In genomic region chr4:154449343-154449742, GRCm38 (mm10) we compare ENCODE assay signal across 8 mouse cellular contexts.
DNase-seq lines count a peak whose midpoint lies in the region; ATAC-seq and TF ChIP-seq lines count a peak whose summit lies in the region.

No protein-coding gene starts in this region.

- no peak overlapping the region for H3K9ac ChIP-seq in embryonic facial prominence, embryonic 11.5 days (replicated peaks; ENCODE audit: low read length)

- peak; percentile 47 for DNase-seq in ovary, postnatal 36 days (ENCODE audit: low spot score)
- DNase-seq in ovary, postnatal 10 days (ENCODE audit: low spot score): no peak
- peak; percentile 68 for DNase-seq in embryonic facial prominence, embryonic 11.5 days (ENCODE audit: low spot score)
- peak; percentile 34 to 57 for DNase-seq in heart, postnatal 36 days
- peak in 1 of 2 experiments; percentile 45 for DNase-seq in layer of hippocampus, adult 2 months (ENCODE audit: low spot score in 2 of 2)
- peak; percentile 58 for DNase-seq in lung, postnatal 10 days
- peak; percentile 9 for DNase-seq in skeletal muscle tissue, adult 2 months (ENCODE audit: low read depth, low spot score)

- no peaks in the 10 kb centered on the region for H3K9me3 ChIP-seq in embryonic facial prominence, embryonic 11.5 days (replicated peaks; ENCODE audit: control insufficient read depth, low read length)

- H3K4me3 ChIP-seq in embryonic facial prominence, embryonic 11.5 days (ENCODE audit: low read depth, low read length): no peak overlapping the region
- no peak overlapping the region for H3K4me3 ChIP-seq in layer of hippocampus, adult 2 months

- TF ChIP-seq CTCF in layer of hippocampus, adult 2 months (conservative IDR thresholded peaks at IDR 0.05): peak; percentile 82

- no peak overlapping the region for H3K4me2 ChIP-seq in embryonic facial prominence, embryonic 11.5 days (ENCODE audit: low read depth, low read length)

- intact Hi-C loops in heart, postnatal 36 days (cut with DNase I): loop anchor here (1.0 to 2.0 kb wide), 2 partner anchors 185 to 225 kb away; no protein-coding TSS in a partner anchor

- H3K27me3 ChIP-seq in embryonic facial prominence, embryonic 11.5 days (ENCODE audit: control insufficient read depth, insufficient read depth, low read length): no peaks in the 10 kb centered on the region

- no peaks in the 10 kb centered on the region for H3K36me3 ChIP-seq in embryonic facial prominence, embryonic 11.5 days (replicated peaks; ENCODE audit: control insufficient read depth, insufficient read depth, low read depth, low read length)

- H3K27ac ChIP-seq in embryonic facial prominence, embryonic 11.5 days (replicated peaks; ENCODE audit: low read depth, low read length): no peak overlapping the region
- peak overlapping the region; percentile 68; the same call in 1 of the 2 replicates for H3K27ac ChIP-seq in layer of hippocampus, adult 2 months

- WGBS in embryonic facial prominence, embryonic 11.5 days: 21% methylated on average over 3 of the region's 3 CpGs

- H3K4me1 ChIP-seq in embryonic facial prominence, embryonic 11.5 days (ENCODE audit: control insufficient read depth, insufficient read depth, low read length): peaks cover 2% of the 10 kb centered on the region; the same call in 1 of the 2 replicates

- ATAC-seq in embryonic facial prominence, embryonic 11.5 days (replicated peaks; ENCODE audit: insufficient number of reproducible peaks, low FRiP score, low TSS enrichment, low read depth): no peak; the same call in 1 of the 2 replicates
- no peak for ATAC-seq in megakaryocyte, adult 5-6 weeks (ENCODE audit: poor library complexity, severe bottlenecking)
